Mouse (Mus musculus): ENCODE results near the gene Olfr159.
A peak's percentile ranks its signal among the peaks of the same experiment; 100 is the strongest.
"Not testable (repeated sequence)": the region's sequence is repeated elsewhere in the genome, so short reads cannot be mapped to it uniquely, and the experiment has no call there.

Gene Olfr159

DNA sequence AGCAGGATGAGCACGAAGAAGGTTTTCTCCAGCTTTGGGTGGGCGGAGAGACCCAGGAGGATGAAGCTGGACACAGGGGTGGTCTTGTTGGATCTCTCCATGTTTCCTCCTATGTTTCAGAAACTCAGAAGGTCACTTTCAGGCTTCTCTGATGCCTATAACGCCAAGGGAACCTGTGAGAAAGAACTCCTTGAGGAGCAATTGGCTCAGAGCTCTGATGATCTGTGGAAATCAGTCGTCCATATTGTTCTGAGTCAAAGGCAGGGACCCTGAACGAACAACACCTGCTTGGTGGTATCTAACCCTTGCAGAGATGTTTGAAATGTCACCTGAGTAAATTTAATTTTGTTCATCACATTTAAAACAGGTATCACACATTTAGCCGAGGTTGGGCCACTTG lies at the start of gene Olfr159:
Gene Olfr159 (minus strand): TSS at position 101 of the 400 bp plus-strand sequence.
- no peak for DNase-seq

GRCm38 (mm10) chr4:43798936-43799335 lies 28.1 kb upstream of the Olfr159 start:
- no peak for DNase-seq

GRCm38 (mm10) chr4:43795844-43796243 lies 25.0 kb upstream of the Olfr159 start:
- DNase-seq = not testable (repeated sequence)

DNA sequence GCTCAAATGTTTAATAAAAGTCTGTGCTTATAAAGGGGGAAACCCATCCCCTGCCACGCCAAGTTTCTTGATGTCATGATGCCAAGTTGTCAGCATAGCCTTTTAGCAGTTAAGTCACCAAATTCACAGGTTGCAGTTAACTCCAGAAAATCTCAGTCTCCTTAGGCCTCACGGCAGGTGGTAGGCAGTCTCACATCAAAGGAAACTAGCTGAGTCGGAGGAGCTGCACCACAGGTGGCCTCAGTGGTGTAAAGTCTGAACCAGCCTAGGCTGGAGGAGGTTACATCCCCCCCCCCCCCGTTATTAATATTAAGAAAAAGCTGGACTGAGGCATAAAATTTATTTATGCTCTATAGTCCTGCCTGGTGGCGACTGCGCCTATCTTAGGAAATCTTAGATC lies 24.5 kb upstream of the Olfr159 start:
- no peak for DNase-seq

DNA sequence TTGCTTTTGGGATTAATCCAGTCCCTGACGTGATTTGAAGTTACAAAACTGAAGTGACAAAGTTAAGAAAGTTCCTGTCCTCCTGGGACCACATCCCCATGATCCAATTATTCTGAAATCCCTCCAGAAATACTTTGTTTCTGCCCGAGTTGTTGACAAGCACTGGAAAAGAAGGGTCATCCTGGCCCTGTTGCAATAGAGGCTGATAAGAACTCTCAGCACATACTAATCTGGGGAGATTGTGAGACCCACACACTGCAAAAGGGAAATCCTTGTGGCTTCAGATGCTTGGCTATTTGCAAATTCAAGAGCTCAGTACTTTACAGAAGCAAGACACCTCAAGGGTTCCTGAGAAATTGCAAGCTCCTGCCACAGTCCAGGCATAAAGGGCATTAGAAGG lies 1.5 kb upstream of the Olfr159 start:
- no peak for DNase-seq

GRCm38 (mm10) chr4:43771626-43772025 lies 817 bp upstream of the Olfr159 start:
- no peak for DNase-seq

DNA sequence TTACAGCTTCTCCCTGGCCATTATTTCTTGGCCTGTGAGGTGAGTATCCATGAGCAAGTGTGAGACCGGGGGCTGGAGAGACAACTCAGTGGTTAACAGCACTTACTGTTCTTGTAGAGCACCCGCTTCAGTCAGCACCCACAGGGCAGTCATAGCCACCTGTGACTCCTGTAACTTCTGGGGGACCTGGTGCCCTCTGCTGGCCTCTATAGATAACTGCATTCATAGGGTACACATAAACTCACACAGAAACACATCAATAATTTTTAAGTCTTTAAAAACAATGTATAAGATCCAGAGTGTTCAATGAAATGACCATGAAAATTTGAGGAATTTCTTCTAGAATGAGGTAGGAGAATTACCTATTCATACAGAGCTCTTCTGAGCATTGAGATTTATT lies 1.4 kb downstream of the Olfr159 start:
- DNase-seq = no peak

DNA sequence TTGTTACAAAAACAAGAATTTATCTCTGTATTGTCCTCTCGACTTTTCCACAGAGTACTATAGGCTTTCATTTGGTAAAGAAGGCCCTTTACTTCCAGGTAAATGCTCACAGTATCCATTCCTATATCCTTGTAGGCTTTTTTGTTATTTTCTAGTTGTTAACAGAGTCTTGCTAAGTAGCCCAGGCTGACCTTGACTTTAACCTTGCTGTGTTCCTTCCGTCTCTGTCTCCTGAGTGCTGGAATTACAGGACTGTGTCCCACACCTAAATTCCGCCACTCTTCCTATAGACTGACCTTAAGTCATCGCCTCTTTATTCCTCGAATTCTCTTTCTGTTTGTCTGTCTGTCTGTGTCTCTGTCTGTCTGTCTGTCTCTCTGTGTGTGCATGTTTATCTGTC lies 2.5 kb downstream of the Olfr159 start:
- DNase-seq = no peak

- peak; percentile 74 to 77 for DNase-seq
Observed at GRCm38 (mm10) chr4:43763410-43763809, 7.4 kb downstream of the Olfr159 start.

DNA sequence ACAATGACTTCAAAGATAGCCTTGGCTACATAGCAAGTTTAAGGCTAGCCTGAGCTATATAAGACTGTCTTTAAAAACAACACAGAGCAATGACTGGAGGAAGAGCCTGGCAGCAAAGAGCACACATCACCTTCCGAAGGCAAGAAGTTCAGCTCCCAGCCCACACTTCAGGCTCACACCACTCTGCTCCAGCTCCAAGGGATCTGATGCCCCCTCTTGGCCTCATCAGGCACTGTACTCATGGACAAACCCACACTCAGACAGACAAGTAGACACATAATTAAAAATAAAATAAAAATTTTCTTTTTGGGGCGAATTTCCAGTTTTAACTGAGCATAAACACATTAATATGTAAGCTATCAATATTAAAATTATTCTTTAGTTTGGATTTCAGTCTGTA lies 9.5 kb downstream of the Olfr159 start:
- no peak for DNase-seq

GRCm38 (mm10) chr4:43760460-43760859 lies 10.3 kb downstream of the Olfr159 start:
- peak; percentile 59 for DNase-seq

DNA sequence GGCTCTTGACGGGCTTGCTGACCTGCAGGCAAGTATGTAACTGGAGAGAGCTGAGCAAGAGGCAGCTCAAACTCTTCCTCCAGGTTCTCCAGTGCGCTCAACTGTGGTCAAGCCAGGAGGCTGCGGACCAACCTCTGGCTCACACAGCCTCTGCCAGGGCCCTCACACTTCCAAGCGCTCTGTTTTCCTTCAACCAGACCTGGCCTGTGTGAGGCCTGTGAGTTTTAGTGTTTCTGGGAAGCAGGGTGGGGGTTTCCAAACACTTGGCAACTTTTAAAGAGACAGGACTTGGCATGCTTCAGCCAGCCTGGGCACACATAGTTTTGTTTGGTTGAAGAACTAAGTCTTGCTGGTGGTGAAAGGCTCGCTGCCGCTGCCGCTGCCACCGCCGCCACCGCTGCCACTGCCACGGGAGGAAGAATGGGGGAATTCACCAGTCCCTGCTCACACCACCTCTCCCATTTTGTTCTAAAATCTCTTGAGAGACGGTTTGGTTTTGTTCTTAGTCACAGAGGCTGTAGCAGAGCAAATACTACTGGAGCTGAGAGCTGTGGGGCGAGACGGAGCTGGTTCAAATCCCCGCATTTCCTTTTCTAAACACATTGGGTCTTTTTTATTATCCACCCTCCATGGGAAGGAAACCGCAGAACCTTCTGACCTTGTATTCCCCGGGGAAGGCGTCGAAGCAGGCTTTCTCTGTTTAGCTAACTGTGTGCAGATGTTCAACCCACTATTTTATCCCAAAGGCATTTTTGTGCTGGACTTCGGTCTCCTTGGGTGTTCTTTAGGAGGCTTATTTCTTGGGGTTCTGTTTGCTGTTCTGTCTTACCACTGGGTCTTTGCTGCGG lies 11.0 kb downstream of the Olfr159 start:
- peak; percentile 38 to 55 for DNase-seq

DNA sequence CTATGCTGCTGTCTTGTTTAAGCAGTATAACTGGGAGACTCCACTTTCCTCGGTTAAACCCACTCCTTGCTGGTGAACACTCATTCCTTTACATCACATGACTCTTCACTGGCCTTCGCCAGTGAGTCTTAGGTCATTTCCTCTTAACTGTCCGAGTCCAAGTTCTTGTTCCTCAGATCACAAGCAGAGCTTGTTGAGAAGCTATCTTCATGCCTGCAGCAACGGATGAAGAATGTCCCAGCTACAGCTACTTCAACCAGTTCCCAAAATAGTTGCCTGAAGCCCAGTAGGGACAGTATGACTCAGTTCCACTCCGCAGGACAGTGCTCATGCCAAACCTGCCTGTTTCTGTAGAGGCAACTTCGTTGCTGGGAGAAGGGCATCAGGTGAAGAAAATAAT lies 13.6 kb downstream of the Olfr159 start:
- DNase-seq = no peak

DNA sequence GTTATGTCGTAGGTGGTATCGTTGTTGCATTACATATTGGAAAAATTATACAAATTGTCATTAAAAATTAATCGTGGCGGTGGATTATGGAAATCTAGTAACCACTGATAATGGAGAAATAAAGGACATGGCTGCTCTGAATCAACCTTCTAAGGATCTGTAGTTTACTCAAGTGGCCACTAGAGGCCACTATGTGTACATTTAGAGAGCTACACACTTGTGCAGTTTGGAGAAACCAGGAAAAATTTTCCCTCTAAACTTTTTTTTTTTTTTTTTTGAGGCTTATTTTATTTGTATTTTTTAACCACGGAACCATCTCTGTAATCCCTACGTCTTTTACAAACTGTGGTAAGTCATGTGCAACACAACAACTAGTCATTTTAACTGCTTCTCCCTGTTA lies 25.6 kb downstream of the Olfr159 start:
- no peak for DNase-seq

DNA sequence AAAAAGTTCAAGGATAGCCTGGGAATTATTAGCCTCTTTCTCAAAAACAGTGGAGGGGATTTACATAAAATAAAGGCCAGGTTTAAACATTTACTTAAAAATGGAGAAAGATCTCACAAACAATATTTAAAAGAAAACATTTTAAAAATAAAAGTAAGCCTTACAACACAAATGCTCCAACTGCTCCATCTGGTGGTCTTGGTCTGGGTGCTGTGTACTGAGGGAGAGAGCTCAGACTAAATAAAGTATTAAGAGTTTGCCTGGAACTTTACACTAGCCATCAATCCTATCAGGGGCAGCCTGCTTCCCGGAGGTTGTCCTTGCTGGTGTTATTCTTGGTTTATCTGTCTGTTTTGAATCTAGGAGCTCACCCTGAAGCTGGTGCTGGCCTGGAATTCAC lies 27.7 kb downstream of the Olfr159 start:
- peak; percentile 40 to 50 for DNase-seq

- no peak for DNase-seq
Observed at GRCm38 (mm10) chr4:43742637-43743036, 28.2 kb downstream of the Olfr159 start.

DNA sequence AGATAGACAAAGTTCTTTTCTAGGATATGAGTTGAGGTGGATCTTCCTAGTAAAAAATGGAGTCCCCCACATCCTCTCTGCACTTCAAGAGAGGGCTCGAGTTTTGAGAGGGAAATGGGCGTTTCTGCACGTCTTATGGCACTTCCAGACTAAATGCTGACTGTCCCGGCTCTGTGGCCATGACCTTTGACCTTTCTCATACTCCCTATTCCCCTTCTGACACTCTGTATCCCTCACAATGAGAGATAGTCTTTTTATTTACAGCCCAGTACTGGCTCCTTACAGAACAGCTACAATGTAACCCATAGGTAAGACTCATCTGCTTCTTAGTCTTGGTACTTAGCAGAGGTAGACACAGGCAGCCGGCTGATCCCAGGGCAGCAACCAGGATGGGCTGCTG lies 29.3 kb downstream of the Olfr159 start:
- no peak for DNase-seq

DNA sequence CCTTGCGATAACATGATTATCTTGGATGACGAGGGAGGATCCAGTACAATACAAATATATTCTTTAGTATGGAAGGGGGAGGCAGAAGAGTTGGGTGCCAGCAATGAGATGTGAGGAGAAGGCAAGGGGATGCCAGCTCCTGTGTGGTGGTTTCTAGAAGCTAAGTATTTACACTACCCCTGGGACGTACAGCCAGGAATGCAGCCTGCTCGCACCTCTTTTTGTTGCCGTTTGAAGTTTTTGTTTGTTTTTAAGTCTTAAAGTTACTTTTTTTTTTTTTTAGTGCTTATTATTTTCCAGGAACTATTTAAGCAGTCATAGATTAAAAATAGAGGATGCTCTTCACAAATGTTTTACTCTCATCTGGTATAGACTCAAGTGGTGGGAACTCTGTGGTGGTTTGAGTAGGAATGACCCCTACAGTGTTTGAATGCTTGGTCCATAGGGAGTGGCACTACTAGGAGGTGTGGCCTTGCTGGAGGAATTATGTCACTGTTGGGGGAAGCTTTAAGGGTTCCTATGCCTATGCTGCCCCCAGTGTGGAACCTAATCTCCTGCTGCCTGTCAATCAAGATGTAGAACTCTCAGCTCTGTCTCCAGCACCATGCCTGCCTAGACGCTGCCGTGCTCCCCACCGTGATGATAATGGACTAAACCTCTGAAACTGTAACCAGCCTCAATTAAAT lies 31.7 kb downstream of the Olfr159 start:
- no peak for DNase-seq

GRCm38 (mm10) chr4:43737144-43737543 lies 33.7 kb downstream of the Olfr159 start:
- no peak for DNase-seq

DNA sequence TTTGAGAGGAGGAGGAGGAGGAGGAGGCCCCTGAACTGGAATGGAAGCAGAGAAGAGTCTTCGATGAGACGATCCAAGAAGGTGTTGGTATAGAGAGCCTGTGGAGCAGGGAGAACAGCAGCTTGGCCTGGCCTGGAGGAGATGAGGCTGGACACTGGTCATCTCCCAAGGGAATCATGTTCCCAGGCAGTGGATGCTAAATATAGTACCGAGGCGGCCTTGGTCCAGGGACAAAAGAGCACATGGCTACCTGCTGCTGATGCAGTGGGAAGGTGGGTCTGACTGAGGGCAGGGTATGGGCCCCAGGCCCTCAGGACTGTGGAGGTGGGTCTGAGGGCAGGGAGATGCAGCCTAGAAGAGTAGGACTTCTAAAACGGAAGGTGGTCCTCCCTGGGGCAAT lies 37.6 kb downstream of the Olfr159 start:
- no peak for DNase-seq

DNA sequence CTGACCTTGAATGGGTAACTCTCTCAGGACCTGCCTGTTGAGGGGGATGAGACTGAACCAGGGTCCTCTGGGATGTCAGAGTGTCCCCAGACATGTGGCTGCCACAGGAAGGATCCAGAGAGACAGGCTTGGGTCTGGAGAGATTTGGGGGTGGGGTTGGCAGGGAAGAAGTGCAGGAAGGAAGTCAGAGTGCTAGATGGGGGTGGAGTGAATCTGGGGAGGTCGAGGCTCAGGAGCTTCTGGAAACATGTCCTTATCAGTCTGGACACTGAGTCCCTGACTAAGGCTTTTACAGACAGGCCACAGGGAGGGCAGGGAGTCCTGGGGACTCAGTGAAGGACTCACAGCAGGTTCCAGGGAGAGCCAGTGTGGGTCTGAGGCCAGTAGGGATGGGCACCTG lies 38.6 kb downstream of the Olfr159 start:
- DNase-seq = no peak

DNA sequence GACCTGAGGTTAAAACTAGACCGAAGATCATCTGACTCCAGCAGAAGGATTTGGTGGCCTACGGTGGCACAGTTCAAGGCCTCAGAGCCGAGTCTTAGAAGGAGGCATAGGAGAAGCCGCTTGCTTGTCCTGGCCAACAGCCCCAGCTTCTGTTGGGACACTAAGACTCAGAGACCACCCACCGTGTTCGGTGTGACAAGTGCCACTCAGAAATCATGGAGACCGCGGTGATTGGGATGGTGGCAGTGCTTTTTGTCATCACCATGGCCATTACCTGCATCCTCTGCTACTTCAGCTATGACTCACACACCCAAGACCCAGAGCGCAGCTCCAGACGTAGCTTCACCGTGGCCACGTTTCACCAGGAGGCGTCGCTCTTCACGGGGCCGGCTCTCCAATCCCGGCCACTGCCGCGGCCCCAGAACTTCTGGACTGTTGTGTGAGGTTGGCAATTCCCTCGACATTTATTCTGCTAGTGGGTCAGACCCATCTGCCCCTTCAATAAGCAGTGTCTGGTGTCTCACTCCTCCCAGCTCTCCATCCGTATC lies 40.0 kb downstream of the Olfr159 start:
- no peak for DNase-seq

DNA sequence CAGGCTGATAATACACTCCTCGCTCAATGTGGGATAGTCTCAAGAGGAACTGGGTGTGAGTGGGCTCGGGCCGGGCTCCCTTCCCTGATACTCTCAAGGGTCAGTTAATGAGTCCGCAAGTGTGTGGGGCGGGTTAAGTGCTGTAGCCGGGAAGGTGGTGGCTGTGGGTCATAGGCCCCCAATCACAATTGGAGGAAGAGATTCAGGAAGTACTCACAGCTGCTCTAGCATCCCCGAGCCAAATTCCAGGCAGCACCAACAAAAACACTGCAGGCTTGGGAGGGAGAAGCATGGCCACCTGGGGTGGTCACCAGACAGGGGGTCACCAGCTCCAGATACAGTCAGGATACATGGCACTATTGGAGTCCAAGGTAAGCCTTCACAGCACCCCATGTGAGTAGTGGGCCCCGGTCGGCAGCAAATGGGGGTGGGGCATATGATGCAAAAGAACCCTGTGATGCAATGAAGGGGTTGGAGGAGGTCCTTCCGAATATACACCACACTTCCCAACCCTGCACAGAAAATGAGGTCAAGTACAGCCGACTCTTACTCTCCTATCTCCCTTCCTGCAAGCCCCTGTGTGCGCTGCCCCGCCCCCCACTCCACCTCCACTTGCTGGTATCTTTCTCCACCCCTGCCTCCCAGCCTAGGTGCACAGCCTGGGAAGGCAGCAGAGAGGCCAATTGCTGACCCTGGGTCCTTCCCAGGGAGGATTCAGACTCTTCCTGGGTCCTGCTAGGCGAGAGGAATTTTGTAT lies 40.8 kb downstream of the Olfr159 start, which contains the start of gene Spaar:
Gene Spaar (plus strand): TSS at position 241 of the 757 bp plus-strand sequence.
- DNase-seq = peak; percentile 58 to 71

All from kidney, postnatal 4 days (tissue).